Mouse (Mus musculus): Measurements from ENCODE around the gene Prr9.

Prr9 gene

DNA sequence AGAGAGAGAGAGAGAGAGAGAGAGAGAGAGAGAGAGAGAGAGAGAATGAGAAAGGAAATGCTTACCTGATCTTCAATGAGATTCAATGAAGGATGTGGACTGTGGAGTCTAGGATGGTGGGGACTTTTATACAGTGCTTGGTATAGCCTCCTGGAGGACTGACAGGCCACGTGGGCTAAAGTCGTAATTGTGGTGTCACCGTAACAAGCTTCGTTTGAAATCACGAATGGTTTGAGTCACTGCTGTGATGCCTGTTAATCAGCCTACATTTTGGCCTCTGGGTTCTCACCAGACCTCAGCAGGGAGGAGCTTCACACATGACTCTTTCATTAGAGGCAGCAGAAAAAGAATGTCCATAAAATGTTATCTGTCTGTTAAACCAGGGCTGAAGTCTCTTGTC lies at the start of gene Prr9:
Prr9 (minus strand) TSS at position 101 of the 400 bp plus-strand sequence.
- no peak for DNase-seq (ENCODE audit: low spot score)

DNA sequence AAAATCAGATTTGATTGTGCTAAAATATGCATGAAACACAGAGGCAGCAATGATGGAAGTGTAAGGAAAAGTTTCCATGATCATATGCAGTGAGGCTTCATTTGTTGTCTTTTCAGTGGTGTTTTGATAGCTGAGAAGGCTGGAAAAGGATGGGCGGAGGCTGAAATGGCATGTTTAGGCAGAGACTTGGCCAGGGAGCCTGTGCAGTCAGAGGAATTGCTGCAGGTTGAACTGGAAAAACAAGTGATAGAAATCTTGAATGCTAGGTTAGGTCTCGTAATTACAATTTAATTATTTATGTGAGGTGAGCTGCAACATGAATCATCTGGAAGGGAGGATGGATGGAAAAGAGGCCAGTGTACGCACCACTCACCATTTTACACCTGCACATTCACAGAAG lies 46.1 kb upstream of the Prr9 start:
- no peak for DNase-seq (ENCODE audit: low spot score)

DNA sequence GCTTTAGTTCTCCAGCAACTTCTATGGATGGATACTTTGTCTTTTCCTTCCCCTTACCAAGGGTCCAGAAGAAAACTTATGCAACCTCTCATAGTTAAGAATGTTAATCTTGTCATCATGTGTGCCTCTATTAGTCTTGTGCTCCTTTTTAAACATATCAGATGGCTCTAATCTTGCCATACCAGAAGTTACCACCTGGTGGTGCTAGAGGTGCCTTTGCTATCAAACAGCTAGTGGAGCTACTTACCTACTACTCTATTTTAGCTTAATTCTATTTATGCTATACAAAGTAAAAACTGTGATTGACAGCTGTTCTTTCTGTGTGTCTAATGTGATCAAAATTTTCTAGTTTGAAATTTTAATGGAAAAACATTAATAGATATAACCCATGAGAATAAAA lies 29.6 kb upstream of the Prr9 start:
- peak; percentile 53 for DNase-seq (ENCODE audit: low spot score)

DNA sequence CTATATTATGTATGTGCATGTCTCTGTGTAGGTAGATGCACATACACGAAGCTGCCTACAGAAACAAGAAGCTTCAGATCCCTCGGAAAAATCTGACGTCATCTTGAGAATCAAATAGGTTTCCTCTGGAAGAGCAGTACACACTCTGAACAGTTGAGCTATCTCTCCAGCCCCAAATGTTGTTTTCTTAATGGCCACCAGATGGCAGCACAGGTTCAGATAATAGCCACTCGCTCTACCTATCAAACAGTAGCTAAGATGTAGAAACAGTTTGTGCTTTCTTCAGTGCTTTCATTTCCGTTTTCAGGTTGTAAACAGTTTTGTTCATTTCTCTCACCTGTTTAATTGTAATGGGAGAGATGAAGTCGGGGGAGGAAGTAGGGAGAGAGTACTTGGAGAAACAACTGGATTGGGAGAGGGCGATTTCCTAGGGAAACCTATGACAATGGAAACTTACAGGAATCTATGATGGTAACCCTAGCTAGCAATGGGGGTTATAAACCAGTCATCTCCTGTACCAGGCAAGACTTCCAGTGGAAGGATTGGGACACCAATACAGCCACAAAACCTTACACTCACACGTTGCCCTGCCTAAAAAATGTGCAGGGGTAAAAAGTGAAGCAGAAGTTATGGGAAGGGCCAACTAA lies 27.0 kb upstream of the Prr9 start:
- peak; percentile 45 for DNase-seq (ENCODE audit: low spot score)

DNA sequence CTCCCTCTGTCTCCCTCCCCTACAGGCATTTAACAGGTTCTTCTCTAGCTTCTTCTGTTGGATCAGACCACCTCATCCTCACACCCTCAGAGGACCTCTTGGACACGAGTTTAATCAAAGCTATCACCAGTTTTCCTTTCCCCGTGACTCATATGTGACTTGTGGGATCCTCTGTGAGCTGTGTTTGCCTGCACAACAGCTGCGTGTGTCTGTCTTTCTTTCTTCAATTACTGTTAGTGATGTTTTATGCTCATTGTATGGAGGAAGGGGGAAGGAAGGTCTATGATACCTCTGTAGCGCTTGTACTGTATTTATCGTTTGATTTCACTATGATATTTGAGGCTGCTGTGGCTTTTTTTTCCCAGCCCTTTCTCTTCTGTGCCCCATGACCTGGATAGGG lies 24.2 kb upstream of the Prr9 start:
- no peak for DNase-seq (ENCODE audit: low spot score)

DNA sequence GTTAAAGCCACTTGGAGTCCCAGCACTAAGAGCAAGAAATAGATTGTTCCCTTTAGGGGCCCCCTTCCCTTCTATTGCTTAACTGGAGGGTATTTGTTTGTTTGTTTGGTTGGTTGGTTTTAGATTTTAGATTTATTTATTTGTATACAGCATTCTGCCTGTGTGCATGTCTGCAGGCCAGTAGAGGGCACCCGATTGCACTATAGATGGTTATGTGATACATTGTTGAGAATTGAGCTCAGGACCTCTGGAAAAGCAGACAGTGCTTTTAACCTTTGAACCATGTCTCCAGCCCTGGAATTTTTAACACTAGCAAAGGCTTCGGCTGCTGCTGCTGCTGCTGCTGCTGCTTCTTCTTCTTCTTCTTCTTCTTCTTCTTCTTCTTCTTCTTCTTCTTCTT lies 23.7 kb upstream of the Prr9 start:
- peak; percentile 31 for DNase-seq (ENCODE audit: low spot score)

DNA sequence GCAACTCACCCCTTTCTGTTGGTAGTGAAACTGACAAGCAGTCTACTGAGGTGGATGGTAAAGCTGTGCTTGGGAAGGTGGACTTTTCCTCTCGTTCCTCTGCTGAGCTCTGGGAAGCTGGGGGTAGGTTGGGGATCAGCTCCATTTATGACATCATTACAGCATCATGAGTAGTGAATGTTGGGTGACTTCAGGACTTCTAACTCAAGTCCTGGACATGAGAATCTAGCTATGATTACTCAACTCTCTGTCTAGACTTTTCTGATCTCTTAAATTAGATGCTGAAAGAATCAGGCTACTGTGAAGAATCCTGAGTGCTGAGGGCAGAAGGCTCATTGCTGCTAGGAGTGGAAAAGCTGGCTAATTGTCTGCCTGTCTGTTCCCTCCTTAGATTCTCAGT lies 18.9 kb upstream of the Prr9 start, which contains the start of gene Lelp1:
Lelp1 (minus strand) TSS at position 101 of the 400 bp plus-strand sequence.
- no peak for DNase-seq (ENCODE audit: low spot score)

DNA sequence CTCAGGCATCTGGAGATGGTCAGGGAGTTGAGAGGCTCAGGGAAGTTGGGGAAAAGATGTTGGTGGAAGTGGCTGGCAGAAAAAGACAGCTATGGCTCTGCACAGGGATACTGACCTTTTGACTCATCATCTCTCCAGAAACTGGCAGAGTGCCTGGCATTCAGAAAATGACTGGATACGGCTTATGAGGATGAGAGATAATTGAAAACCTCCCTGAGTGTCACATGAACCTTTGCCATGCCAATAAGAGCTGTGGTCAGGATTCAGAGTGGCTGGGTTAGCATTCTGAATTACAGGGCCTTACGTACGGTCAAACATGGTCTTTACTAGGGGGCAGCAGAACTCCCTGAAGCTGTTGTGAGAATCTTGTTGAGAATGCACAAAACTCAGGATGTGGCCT lies 2.8 kb downstream of the Prr9 start:
- DNase-seq (ENCODE audit: low spot score): no peak

DNA sequence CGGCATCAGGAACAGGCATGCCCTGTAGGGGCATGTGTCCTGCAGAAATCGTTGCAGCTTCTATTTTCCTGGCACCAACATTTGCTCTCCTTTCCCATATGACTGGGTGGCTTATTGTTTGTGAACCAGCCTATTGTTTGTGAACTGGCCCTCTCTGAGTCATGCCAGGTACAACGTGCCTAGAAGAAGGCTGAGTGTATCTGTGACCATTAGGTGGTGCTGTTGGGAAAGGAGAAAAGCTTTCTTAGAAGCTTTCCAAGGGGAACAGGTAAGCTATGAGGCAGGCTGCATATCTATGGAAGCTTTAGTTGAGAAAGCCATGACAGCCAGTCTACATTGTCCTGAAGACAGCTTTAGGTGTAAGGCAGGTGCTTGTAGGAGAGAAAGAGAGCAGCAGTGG lies 5.8 kb downstream of the Prr9 start:
- DNase-seq (ENCODE audit: low spot score): peak; percentile 10

DNA sequence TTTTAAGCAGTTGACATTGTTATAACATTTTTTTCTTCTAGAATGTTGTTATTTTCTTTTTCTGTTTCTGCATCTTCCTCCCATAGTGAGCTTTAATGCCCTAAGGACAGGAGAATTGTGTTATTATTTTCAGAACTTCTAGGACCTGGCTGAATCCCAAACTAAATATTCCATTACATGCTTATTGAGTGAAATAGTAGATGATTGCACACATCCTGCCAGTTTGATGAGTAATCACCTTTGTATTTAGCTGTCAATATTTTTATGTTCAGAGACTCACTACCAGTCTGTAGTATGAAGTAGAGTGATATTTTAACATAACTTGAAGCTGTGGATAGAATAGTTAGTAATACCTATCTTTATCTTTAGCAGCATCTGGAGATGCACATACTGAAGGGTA lies 12.2 kb downstream of the Prr9 start:
- DNase-seq (ENCODE audit: low spot score): no peak

DNA sequence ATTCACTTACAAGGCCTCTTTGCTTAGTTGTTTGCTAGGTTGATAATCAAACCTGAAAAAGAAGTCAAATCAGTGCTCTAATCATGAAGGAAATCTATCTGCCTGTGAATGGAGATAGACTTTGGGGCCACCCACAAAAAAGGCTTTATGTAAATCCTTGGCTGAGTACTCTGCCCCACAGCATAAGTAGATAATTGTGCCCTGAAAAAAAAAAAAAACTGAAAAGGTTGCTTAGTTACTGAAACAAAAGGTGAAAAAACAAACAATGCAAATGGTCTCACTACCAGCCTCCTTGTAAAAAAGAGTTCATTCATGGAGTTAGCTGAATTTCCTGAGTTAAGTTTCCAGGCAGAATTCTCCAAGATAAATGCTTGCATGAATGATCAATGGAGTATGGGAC lies 13.0 kb downstream of the Prr9 start:
- no peak for DNase-seq (ENCODE audit: low spot score)

DNA sequence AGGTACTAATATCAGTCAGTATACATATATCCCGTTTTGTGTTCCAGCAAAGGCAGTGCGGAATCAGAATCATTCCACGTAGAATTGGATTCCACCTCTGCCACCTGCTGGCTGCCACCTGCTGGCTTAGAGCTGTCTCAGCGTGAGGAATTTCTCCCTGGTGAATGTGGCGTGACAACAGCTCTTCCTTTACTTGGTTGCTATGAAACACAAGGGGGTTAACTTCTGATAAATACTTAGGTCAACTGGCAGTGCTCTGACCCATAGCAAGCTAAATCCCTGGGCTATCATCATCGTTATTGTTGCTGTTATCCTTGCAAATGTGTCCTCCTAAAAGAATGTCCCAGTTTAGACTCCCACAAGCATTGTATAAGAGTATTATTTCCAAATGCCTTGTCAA lies 17.2 kb downstream of the Prr9 start:
- no peak for DNase-seq (ENCODE audit: low spot score)

DNA sequence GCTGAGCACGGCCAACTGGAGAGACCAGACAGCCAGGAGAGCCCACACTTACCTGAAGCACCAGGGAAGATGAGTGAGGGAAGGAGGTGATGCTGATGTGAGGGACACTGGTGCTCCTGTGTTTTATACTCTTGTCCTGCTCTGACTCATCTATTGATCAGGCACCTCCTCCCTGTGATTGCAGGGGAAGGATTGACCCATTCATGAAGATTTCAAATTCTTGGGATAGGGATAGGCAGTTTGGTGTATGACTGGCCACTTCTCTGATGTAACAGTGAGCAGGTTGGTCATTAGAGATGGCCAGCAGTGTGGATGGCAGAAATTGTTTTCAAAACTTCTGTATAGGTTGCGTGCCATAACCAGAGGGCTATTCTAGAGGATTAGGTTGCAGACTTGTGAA lies 40.7 kb downstream of the Prr9 start, which contains the start of gene Lor:
Lor (minus strand) TSS at position 101 of the 400 bp plus-strand sequence.
- no peak for DNase-seq (ENCODE audit: low spot score)

DNA sequence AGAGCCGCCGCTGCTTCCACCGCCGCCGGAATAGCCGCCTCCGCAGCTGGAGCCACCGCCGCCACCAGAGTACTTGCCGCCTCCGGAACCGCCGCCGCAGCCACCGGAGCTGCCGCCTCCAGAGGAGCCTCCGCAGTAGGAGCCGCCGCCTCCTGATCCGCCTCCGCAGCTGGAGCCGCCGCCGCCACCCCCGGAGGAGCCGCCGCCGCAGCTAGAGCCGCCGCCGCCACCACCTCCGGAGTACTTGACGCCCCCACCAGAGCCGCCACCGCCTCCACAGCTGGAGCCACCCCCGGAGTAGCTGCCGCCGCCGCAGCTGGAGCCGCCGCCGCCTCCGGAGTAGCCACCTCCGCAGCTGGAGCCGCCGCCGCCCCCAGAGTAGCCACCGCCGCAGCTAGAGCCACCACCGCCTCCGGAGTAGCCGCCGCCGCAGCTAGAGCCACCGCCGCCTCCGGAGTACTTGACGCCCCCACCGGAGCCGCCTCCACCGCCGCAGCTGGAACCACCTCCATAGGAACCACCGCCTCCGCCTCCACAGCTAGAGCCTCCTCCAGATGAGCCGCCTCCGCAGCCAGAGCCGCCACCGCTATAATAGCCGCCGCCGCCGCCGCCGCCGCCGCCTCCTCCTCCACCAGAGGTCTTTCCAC lies 42.3 kb downstream of the Prr9 start:
- DNase-seq (ENCODE audit: low spot score): peak; percentile 61

DNA sequence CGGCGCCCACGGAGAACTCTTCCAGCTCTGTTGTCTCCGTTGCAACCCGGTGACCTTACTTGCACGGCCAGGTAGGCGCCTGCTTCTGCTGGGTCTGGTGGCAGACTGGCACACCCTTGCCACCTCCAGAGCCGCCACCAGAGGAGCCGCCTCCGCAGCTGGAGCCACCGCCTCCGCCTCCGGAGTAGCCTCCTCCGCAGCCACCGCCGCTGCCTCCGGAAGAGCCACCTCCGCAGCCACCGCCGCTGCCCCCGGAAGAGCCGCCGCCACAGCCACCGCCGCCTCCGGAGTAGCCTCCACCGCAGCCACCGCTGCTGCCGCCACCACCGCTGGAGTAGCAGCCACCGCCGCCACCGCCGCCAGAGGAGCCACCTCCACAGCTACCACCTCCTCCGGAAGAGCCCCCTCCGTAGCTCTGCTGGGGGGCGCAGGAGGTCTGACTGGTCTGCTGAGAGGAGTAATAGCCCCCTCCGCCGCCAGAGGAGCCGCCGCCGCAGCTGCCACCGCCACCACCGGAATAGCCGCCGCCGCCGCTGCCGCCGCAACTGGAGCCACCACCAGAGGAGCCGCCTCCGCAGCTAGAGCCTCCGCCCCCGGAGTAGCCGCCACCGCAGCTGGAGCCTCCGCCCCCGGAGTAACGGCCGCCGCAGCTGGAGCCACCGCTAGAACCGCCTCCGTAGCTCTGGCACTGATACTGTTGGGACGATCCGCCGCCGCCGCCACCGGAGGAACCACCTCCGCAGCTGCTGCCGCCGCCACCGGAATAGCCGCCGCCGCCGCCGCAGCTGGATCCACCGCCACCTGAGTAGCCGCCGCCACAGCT lies 43.1 kb downstream of the Prr9 start:
- peak; percentile 68 for DNase-seq (ENCODE audit: low spot score)

Data from yolk sac, embryonic 10.5 days (tissue).